Mouse (Mus musculus) limb, embryonic 10.5 days (tissue): ENCODE data around the gene Rbm39. TPM values are rescaled to one million over a fixed set of nuclear protein-coding genes. Genes with fewer than 3 reads are reported as not detected.

ENCODE experiments used
- DNase-seq: peaks from one replicate; pipeline ENCODE4 v3.0.0-alpha.2; 2017; ENCODE audit warnings: low spot score
- H3K27ac ChIP-seq: fragments of 300-500 bp; sonication (generic); 2 replicates; pipeline ENCODE4 v1.5.1; 2016; ENCODE audit warnings: mild to moderate bottlenecking
- H3K27me3 ChIP-seq: fragments of 300-500 bp; sonication (generic); 2 replicates; pipeline ENCODE4 v1.6.1; 2016; ENCODE audit warnings: low read depth, mild to moderate bottlenecking; ENCODE audit not compliant: poor library complexity, severe bottlenecking
- H3K36me3 ChIP-seq: fragments of 300-500 bp; sonication (generic); 2 replicates; pipeline ENCODE4 v1.6.1; 2016; ENCODE audit warnings: mild to moderate bottlenecking, moderate library complexity
- H3K4me1 ChIP-seq: fragments of 300-500 bp; sonication (generic); 2 replicates; pipeline ENCODE4 v1.6.1; 2016
- H3K4me3 ChIP-seq: fragments of 300-500 bp; sonication (generic); 2 replicates; pipeline ENCODE4 v1.5.1; 2016; ENCODE audit warnings: mild to moderate bottlenecking, moderate library complexity
- H3K9me3 ChIP-seq: fragments of 300-500 bp; sonication (generic); replicated peaks from 2 replicates; pipeline ENCODE4 v1.6.1; 2016; ENCODE audit warnings: mild to moderate bottlenecking
- WGBS: fragments of 180-500 bp; shearing (Covaris S2); methylation state at CpG from one replicate; pipeline ENCODE4 v1.1.7; 2016; 5-methylcytosine and 5-hydroxymethylcytosine counted together
- polyA plus RNA-seq: library from polyadenylated mRNA; unstranded; fragments of >200 nt; fragmentation: Nextera tagmentation; extraction: Ambion mirVana; gene quantifications from 2 replicates; pipeline ENCODE4 v1.2.1, GENCODE M21; 2016

The Rbm39 gene
- polyA plus RNA-seq, 1 experiment from 2014 or later: 559 TPM

GRCm38 (mm10) chr2:156166557-156166956 lies 13.5 kb downstream of the Rbm39 start:
- Histone ChIP-seq H3K27ac (no peak overlapping the region), H3K36me3 (peaks cover 98% of the 10 kb centered on the region)
- no peak for DNase-seq

GRCm38 (mm10) chr2:156165478-156165877 lies 14.6 kb downstream of the Rbm39 start:
- Histone ChIP-seq H3K36me3 (peaks cover 98% of the 10 kb centered on the region), H3K4me1 (no peaks in the 10 kb centered on the region), H3K27me3 (no peaks in the 10 kb centered on the region), H3K27ac (no peak overlapping the region), H3K4me3 (no peak overlapping the region), H3K9me3 (no peaks in the 10 kb centered on the region)
- 100% methylated on average over 1 of the region's 1 CpGs for WGBS
- DNase-seq: no peak

More at GRCm38 (mm10) chr2:156166557-156166956, 13.5 kb downstream of the Rbm39 start:
- Histone ChIP-seq H3K4me3 (no peak overlapping the region), H3K9me3 (no peaks in the 10 kb centered on the region), H3K4me1 (no peaks in the 10 kb centered on the region), H3K27me3 (no peaks in the 10 kb centered on the region)
- WGBS: 97% methylated on average over 5 of the region's 5 CpGs

GRCm38 (mm10) chr2:156151538-156151937 lies 28.5 kb downstream of the Rbm39 start:
- no peak for DNase-seq
- Histone ChIP-seq H3K4me1 (peaks cover 7% of the 10 kb centered on the region; the same call in 1 of the 2 replicates), H3K4me3 (no peak overlapping the region), H3K36me3 (peaks cover 100% of the 10 kb centered on the region), H3K27ac (no peak overlapping the region), H3K9me3 (no peaks in the 10 kb centered on the region), H3K27me3 (no peaks in the 10 kb centered on the region)

- peaks cover 10% of the 10 kb centered on the region for H3K4me1 ChIP-seq
- H3K36me3 ChIP-seq: peaks cover 62% of the 10 kb centered on the region
- no peaks in the 10 kb centered on the region for H3K9me3 ChIP-seq
- WGBS: 92% methylated on average over 3 of the region's 3 CpGs
- DNase-seq: no peak
- H3K4me3 ChIP-seq: no peak overlapping the region
- H3K27me3 ChIP-seq: no peaks in the 10 kb centered on the region
- no peak overlapping the region for H3K27ac ChIP-seq
These were observed 32.6 kb downstream of the Rbm39 start for GRCm38 (mm10) chr2:156147316-156147915.

DNA sequence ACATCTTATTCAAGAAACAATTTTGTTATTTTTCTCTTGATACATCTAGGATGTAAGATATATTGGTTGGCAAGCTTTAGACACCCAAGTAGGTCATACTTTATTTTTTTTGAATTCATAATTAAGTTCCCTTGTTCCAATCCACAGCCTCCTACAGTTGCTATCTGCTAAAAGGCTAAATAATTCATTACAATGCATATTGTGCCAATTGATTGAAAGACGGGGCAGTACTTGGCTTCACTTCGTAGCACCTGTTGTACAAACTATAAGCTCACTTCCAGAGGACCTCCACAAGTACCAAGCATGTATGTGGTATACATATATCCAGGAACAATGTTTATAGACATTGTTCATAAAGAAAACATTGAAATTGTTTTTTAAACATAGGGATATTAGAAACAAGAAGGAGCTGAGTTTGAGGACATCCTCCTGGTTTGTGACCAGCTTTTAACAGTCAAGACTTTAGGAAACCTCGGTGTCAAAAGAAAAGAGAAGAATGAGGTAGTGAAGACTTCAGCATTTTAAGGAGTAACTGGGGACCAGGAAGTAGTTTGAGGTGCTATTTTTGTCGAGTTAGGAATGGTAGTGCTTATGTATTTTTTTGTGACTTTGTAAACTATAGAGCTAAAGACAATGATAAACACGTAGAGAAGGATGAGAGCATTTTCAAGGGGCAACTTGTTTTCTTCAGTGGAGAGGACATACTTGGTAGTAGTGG lies 33.6 kb downstream of the Rbm39 start:
- Histone ChIP-seq H3K27me3 (no peaks in the 10 kb centered on the region), H3K4me3 (no peak overlapping the region), H3K27ac (no peak overlapping the region), H3K4me1 (peaks cover 10% of the 10 kb centered on the region), H3K36me3 (peaks cover 56% of the 10 kb centered on the region), H3K9me3 (no peaks in the 10 kb centered on the region)
- no peak for DNase-seq
- WGBS: 77% methylated on average over 5 of the region's 5 CpGs

DNA sequence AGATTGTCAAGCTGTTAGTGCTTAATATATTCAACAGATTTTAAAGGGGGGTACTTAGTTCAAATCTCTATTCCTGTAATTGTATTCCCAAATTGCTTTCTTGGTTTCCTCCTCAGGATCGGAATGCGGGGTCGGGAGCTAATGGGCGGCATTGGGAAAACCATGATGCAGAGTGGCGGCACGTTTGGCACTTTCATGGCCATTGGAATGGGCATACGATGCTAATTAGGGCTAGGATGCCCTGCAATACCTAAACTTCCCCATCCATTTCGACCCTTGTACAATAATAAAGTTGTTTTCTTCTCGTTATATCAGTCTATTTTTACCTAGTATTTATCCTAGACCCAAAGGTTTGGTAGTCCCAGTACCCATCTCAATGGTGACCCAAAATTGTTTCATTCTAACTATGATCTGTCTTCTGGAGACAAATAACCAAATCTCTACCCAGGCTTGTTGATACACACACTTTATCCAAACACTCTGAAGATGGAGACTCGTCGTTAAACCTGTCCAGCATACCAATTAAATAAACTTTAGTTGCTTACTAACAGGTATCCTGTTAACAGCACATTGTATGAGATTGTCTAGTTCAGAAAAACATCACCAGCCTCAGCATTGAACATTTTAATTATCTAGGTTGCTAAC lies 34.4 kb downstream of the Rbm39 start:
- Histone ChIP-seq H3K4me1 (peaks cover 10% of the 10 kb centered on the region), H3K9me3 (no peaks in the 10 kb centered on the region), H3K27me3 (no peaks in the 10 kb centered on the region), H3K27ac (no peak overlapping the region), H3K4me3 (peak overlapping the region; percentile 81; the same call in 1 of the 2 replicates), H3K36me3 (peaks cover 52% of the 10 kb centered on the region)
- no peak for DNase-seq
- 68% methylated on average over 11 of the region's 11 CpGs for WGBS

- H3K9me3 ChIP-seq: no peaks in the 10 kb centered on the region
- H3K27me3 ChIP-seq: no peaks in the 10 kb centered on the region
- DNase-seq: peak; percentile 98
- under 1% methylated on average over 70 of the region's 70 CpGs for WGBS
- peak within 1 kb of the TSS; percentile 81 for H3K4me3 ChIP-seq
- peaks cover 10% of the 10 kb centered on the region for H3K4me1 ChIP-seq
- H3K27ac ChIP-seq: peak within 1 kb of the TSS; percentile 93
- H3K36me3 ChIP-seq: peaks cover 46% of the 10 kb centered on the region
These were observed 35.9 kb downstream of the Rbm39 start, which contains the start of the genes Romo1 and Nfs1 for GRCm38 (mm10) chr2:156143953-156144724. TSS of gene Romo1 (plus strand) at chr2:156144039. TSS of gene Nfs1 (minus strand) at chr2:156144186.

- Histone ChIP-seq H3K36me3 (peaks cover 46% of the 10 kb centered on the region), H3K4me1 (peaks cover 10% of the 10 kb centered on the region), H3K4me3 (peak overlapping the region; percentile 81), H3K27ac (peak overlapping the region; percentile 93), H3K27me3 (no peaks in the 10 kb centered on the region), H3K9me3 (no peaks in the 10 kb centered on the region)
- DNase-seq: no peak
- WGBS: 2% methylated on average over 16 of the region's 16 CpGs
These were observed 36.7 kb downstream of the Rbm39 start for GRCm38 (mm10) chr2:156143367-156143766.

DNA sequence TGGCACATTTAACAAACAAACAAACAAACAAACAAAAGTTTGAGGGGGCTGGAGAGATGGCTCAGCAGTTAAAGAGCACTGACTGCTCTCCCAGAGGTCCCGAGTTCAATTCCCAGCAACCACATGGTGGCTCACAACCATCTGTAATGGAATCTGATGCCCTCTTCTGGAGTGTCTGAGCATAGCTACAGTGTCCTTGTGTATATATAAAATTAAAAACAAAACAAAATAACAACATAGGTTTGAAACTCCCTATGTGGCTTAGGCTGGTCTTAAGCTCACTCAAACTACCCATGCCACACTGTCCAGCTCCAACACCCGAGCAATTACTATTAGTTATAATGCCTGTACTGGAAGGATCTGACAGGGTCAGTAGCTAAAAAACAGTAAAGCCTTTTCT lies 37.2 kb downstream of the Rbm39 start:
- no peak for DNase-seq
- peak overlapping the region; percentile 81 for H3K4me3 ChIP-seq
- no peaks in the 10 kb centered on the region for H3K9me3 ChIP-seq
- no peak overlapping the region for H3K27ac ChIP-seq
- 87% methylated on average over 2 of the region's 2 CpGs for WGBS
- peaks cover 10% of the 10 kb centered on the region for H3K4me1 ChIP-seq
- peaks cover 41% of the 10 kb centered on the region for H3K36me3 ChIP-seq
- no peaks in the 10 kb centered on the region for H3K27me3 ChIP-seq

GRCm38 (mm10) chr2:156135695-156136094 lies 44.3 kb downstream of the Rbm39 start:
- no peak overlapping the region for H3K27ac ChIP-seq
- no peaks in the 10 kb centered on the region for H3K4me1 ChIP-seq
- peaks cover 38% of the 10 kb centered on the region for H3K36me3 ChIP-seq
- DNase-seq: no peak
- WGBS: 89% methylated on average over 6 of the region's 6 CpGs
- H3K9me3 ChIP-seq: no peaks in the 10 kb centered on the region
- no peak overlapping the region for H3K4me3 ChIP-seq
- H3K27me3 ChIP-seq: no peaks in the 10 kb centered on the region

- Histone ChIP-seq H3K27me3 (no peaks in the 10 kb centered on the region), H3K27ac (no peak overlapping the region), H3K4me1 (no peaks in the 10 kb centered on the region), H3K9me3 (no peaks in the 10 kb centered on the region), H3K4me3 (no peak overlapping the region), H3K36me3 (peaks cover 33% of the 10 kb centered on the region)
- WGBS: 89% methylated on average over 5 of the region's 5 CpGs
- no peak for DNase-seq
These were observed 45.9 kb downstream of the Rbm39 start for GRCm38 (mm10) chr2:156134161-156134560.

DNA sequence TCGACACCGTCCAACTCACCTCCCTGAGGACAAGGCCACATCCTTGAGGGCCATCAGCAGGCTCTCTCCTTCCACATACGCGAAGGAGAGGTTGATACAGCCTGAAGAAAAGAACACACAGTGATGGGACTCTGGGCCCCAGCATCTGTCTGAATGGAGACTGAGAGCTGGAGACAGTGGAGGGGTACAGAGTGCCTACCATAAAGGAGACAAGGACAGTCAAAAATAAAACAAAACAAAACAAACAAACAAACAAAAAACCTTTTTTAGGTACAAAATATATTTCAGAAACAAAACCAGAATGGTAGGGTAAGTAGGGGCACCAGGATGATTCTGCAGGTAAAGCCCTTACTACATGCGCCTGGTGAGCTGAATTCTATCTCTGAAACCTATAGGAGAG lies 53.0 kb downstream of the Rbm39 start, which contains the start of gene Gm28036:
TSS of gene Gm28036 (minus strand) at position 101 of the 400 bp plus-strand sequence.
- WGBS: 95% methylated on average over 5 of the region's 5 CpGs
- Histone ChIP-seq H3K9me3 (no peaks in the 10 kb centered on the region), H3K27me3 (no peaks in the 10 kb centered on the region), H3K27ac (no peak within 1 kb of the TSS), H3K4me1 (no peaks in the 10 kb centered on the region), H3K36me3 (peaks cover 54% of the 10 kb centered on the region), H3K4me3 (no peak within 1 kb of the TSS)
- no peak for DNase-seq
